Mouse (Mus musculus) heart, postnatal 36 days (tissue): ENCODE results near the gene Rbbp5. TPM values are rescaled to one million over a fixed set of nuclear protein-coding genes. Genes with fewer than 3 reads are reported as not detected.
"Not testable (repeated sequence)": the region's sequence is repeated elsewhere in the genome, so short reads cannot be mapped to it uniquely, and the experiment has no call there.

Experiments used
- DNase-seq, 2 experiments: peaks; one replicate each; pipeline ENCODE4 v3.0.0; 2021 to 2022
- intact Hi-C: fragments of 180-260 bp; cut with DNase I; formaldehyde crosslinking; loops from one replicate; pipeline ENCODE4 v1.15.1; 2025
- total RNA-seq, 2 experiments: library from RNA; stranded (reverse); gene quantifications; 2 replicates each; pipeline ENCODE4 v1.2.3; 2021

Rbbp5 gene
- total RNA-seq = 10 to 100 TPM; 19.2 to 22.0 TPM

DNA sequence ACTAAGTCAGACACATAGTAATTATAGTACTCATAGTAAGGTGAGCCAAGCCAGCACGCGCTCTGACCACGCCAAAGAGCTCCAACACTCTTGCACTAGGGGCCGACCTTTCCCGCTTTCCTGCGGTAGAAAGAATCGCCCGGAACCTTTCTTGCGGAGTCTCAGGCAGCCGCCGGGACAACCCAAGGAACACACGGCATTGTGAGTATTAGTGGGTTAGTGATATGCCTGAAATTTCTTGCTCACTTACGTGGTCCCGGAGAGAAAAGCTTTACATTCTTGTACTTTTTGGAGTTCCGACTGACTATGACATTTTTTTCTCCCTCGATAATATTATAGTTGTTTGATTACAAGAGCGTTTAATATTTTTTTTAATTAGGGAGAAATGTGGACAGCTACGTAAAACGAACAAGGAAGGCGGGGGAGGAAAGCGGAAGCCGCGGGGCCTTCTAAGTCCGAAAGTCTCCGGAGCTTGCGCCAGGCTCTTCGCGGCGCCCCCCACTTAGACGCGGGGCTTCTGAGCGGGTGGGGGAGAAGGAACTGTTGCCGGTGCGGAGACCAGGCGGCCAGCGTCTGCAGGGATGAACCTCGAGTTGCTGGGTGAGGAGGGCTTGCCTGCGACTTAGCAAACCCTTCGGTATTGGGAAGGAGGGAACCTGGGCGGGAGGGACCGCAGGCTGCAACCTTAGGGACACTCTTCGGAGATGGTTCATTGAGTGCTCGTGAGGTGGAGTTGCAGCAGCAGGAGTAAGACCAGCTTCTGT lies at the start of gene Rbbp5:
Gene Rbbp5 (plus strand): TSS at position 438 of the 764 bp plus-strand sequence.
- intact Hi-C loops = loop anchor here (1.0 to 5.0 kb wide), 4 partner anchors 60 to 165 kb away; partner anchors contain the start of genes Dstyk and Tmcc2
- DNase-seq = peak; percentile 90 to 93

- intact Hi-C loops = no loop called here
- DNase-seq = no peak
Observed at GRCm38 (mm10) chr1:132430818-132431217, 46.3 kb upstream of the Rbbp5 start.

DNA sequence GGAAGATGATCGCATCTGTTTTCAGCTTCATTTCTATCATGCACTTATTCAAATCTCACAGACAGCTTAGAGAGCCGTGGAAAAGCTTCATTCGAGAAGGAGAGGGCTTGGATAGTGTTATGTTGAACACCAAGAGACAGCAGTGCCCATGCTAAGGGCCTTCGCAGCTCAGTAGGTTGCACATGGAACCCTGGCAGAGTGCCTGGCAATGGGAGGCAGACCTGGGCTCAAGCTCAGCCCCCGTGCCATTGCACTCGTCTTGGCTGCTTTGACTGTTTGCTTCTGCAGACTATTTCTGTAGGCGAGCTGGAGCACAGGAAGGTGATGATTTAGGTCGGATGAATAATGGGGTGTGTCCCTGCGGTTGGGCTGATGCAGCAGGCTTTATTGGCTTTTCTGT lies 45.4 kb upstream of the Rbbp5 start:
- intact Hi-C loops = no loop called here
- peak; percentile 18 to 24 for DNase-seq

- no peak for DNase-seq
- intact Hi-C loops = no loop called here
Observed at GRCm38 (mm10) chr1:132433349-132433748, 43.8 kb upstream of the Rbbp5 start.

DNA sequence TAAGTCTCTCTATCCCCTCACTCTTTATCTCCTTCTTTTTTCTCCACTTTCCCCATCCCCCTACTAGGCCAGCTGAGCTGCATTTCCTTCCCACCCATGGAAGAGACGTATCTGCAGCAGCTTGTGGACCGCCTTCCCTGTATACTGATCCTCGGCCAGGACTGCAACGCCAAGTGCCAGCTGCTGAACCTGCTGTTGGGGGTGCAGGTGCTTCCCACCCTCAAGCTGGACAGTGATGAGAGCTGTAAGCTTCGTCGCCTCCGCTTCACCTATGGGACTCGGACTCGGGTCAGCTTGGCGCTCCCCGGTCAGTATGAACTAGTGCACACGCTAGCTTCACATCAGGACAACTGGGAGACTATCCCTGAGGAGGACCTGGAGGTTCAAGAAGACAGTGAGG lies 43.1 kb upstream of the Rbbp5 start:
- no peak for DNase-seq
- intact Hi-C loops = no loop called here

GRCm38 (mm10) chr1:132436320-132436958 lies 40.7 kb upstream of the Rbbp5 start:
- peak in 1 of 2 experiments; percentile 24 for DNase-seq
- intact Hi-C loops = loop anchor here (2.0 kb wide), 1 partner anchor 20 kb away; the partner anchor contains the start of gene Dstyk

- intact Hi-C loops = loop anchor here (2.0 kb wide), 1 partner anchor 20 kb away; the partner anchor contains the start of gene Dstyk
- no peak for DNase-seq
Observed at GRCm38 (mm10) chr1:132436960-132437359, 40.2 kb upstream of the Rbbp5 start.

DNA sequence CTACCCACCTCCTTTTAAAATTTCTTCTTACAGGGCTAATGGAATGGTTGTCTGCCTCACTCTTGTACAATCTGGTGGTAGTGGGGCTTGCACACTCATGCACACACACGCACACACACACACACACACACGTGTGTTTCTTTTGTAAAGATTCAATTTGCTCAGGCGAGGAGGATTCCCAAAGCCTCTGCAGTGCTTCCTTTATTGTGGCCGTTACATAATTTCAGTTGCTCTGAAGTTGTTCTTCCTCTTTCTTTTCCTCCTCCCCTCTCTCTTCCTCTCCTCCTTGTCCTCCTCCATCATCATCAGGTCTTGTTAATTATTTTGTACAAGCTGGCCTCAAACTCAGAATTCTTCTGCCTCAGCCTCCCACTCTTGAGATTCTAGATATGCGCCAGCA lies 39.8 kb upstream of the Rbbp5 start:
- no peak for DNase-seq
- intact Hi-C loops = loop anchor here (2.0 kb wide), 1 partner anchor 21 kb away; the partner anchor contains the start of gene Dstyk

DNA sequence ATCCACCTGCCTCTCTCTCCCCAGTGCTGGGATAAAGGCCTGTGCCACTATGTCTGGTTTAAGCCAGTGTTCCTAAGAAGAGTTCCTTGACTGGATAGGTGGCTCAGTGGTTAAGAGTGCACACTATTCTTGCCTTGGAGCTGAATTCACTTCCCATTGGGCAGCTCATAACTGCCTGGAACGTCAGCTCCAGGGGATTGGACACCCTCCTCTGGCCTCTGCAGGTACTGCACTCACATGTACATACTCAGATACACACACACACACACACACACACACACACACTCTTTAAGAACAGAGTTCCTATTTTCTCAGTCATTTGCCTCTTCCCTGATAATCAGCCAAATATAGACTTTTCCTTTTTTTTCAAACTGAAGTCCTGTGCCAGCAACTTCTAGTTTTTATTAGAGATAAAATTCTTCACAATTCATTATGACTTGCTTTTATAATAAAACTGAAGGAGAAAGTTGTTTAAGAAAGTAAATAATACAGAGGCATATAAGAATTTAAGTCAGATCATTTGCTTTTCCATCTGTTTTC lies 36.2 kb upstream of the Rbbp5 start:
- intact Hi-C loops = no loop called here
- DNase-seq = no peak

DNA sequence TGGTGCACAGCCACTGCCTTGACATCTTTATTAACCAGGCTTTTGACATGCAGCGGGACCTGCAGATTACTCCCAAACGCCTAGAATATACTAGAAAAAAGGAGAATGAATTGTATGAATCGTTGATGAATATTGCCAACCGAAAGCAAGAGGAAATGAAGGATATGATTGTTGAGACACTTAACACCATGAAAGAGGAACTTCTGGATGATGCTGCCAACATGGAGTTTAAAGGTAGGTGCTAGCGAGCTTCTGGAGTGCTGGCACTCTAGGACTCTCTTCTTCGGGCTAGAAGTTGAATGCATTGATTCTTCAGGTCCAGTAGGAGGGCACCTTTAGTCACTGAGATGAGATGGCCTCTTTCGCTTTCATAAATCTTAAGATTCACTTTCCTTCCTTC lies 27.4 kb upstream of the Rbbp5 start:
- intact Hi-C loops = no loop called here
- DNase-seq = no peak

GRCm38 (mm10) chr1:132464651-132465050 lies 12.5 kb upstream of the Rbbp5 start:
- DNase-seq = no peak
- intact Hi-C loops = no loop called here

DNA sequence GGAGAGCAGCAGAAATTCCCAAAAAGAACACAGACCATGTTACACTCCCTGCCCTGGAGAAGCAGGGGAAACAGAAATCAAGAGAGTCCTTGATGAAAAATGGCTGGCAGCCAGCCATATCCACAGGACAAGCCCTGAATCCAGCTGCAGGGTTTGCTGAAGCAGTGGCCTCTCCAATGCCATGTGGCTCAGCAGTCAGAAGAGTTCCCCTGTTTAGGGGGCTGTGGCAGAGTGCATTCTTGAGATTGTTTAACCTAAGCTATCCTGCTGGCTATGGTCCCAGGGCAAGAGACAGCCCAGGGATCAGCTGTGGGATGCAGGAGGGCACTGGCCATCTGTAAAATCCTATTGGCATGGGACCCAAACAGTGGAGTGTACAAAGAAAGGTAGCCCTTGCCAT lies 8.2 kb upstream of the Rbbp5 start:
- DNase-seq = no peak
- intact Hi-C loops = no loop called here

DNA sequence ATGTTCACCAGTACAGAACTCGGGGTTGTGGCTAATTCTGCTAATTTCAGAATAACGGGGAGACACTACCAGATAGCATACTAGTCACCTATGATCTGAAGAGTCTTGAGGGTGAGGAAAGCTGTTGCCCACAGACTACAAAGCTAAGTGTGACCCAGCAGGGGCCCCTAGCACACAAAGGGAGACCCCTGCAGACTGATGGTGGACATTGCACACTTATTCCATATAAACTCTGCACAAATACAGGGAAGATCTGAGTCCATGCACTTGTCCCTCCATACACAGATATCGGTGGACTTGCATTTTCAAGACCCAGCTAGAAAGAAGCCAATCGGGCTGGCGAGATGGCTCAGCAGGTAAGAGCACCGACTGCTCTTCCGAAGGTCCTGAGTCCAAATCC lies 7.6 kb upstream of the Rbbp5 start:
- intact Hi-C loops = no loop called here
- no peak for DNase-seq

DNA sequence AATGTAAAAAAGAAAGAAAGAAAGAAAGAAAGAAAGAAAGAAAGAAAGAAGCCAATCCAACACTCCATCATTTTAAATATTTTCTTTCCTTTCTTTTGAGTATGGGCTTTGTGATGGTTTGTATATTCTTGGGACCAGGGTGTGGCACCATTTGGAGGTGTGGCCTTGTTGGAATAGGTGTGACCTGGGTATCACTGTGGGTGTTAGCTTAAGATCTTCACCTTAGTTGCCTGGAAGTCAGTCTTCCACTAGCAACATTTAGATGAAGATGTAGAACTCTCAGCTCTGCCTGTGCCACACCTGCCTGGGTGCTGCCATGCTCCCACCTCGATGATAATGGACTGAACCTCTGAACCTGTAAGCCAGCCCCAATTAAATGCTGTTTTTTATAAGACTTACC lies 7.1 kb upstream of the Rbbp5 start:
- DNase-seq, intact Hi-C loops: not testable (repeated sequence)

- intact Hi-C loops = no loop called here
- DNase-seq = no peak
Observed at GRCm38 (mm10) chr1:132471032-132471431, 6.1 kb upstream of the Rbbp5 start.

DNA sequence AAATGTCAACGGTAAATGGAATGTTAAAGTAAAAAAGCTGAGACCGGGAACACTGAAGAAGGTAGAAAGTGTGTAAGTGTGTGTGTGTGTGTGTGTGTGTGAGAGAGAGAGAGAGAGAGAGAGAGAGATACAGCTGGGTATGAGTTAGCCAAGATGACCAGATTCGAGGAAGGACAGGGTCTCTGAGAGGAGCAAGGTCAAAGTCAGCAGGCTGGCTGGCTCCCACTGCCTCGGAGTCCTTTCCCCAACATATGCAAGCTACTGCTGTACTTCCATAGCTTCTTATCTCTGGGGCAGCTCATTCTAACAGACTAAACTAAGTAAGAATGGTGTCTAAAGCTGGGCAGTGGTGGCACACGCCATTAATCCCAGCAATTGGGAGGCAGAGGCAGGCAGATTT lies 5.7 kb upstream of the Rbbp5 start:
- intact Hi-C loops = no loop called here

GRCm38 (mm10) chr1:132472537-132472936 lies 4.6 kb upstream of the Rbbp5 start:
- intact Hi-C loops = no loop called here
- DNase-seq = no peak

More for the DNA sequence above, 5.7 kb upstream of the Rbbp5 start:
- no peak for DNase-seq

DNA sequence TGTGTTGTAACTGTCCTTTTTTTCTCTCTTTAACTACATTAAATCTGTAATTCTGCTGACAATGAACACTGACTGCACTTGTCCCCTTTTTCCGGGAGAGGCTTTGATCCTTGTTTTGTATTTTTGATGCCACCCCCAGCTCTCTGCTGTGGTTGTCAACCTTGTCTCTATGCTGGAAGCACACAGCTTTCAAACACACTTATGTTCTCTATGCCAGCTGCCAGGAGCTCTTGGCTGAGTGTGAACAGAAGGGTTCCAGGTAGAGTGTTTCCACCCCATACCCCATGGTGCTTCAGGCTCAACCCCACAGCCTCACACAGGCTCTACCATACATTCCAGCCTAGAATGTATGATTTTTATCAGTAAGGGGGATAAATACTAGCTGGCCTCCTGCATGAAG lies 2.7 kb upstream of the Rbbp5 start:
- intact Hi-C loops = no loop called here
- no peak for DNase-seq

DNA sequence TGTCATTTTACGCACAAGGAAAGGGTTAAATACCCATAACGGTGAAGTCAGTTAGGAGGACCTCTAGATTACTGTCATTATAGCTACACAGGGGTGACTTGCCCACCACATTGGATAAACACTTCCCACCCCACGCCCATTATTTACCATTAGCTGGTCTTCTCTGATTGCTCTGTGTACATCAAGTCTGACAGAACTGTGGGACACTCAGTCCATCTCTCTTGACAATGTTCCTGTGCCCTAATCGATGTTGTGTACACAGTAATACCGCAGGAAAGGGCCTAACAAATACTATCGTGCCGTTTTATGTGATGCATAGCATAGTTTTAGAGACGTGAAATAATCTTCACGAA lies 614 bp upstream of the Rbbp5 start:
- intact Hi-C loops = loop anchor here (1.0 to 5.0 kb wide), 3 partner anchors 59 to 164 kb away; partner anchors contain the start of genes Dstyk and Tmcc2

GRCm38 (mm10) chr1:132479438-132479837 lies 2.3 kb downstream of the Rbbp5 start:
- intact Hi-C loops = loop anchor here (5.0 kb wide), 1 partner anchor 167 kb away; no protein-coding TSS in a partner anchor
- DNase-seq = no peak

More for the DNA sequence above, 614 bp upstream of the Rbbp5 start:
- DNase-seq = no peak

- intact Hi-C loops = no loop called here
- DNase-seq = no peak
Observed at GRCm38 (mm10) chr1:132481619-132482018, 4.5 kb downstream of the Rbbp5 start.

DNA sequence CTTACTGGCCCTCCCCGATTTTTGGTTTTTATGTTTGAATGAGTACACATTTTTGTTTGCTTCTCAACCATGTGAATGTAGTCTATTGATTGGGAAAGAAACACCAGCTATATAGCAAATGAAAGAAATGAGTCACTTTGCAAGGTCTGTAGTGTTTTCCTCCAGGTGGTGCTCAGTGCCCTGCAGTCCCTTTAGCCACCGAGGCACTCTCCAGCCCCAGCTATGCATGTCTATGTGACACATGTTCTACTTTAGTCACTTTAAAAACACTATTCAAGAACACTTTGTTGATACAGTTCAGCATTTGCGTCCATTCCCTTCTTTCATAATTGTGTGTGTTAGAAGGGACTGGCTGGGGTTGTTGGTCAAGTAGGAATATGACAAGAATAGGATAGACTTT lies 6.1 kb downstream of the Rbbp5 start:
- no peak for DNase-seq
- intact Hi-C loops = no loop called here
